Mouse (Mus musculus): Measurements from ENCODE around the gene Pigu. TPM values are rescaled to one million over a fixed set of nuclear protein-coding genes. Genes with fewer than 3 reads are reported as not detected.

Gene Pigu
- polyA plus RNA-seq, 1 experiment = 45.7 TPM

DNA sequence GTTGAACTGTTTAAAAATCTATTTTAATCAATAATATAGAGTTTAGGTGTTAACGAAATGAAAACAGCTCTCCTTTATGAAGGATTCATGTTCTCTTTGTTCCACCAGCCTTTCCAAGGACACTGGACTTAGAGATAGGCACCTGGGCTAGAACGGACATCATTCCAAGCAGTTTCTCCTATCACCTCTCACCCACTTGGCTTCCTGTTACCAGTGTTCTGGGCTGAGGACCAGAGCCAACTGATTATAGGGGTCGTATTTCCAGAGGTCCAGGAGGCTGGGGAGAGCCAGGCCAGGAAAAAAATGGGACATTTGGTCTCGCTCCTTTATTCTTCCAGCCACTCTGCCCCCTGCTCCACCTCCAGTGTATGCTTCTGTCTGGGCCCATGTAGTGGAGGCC, 15.2 kb upstream of the Pigu start:
- H3K4me1 ChIP-seq (replicated peaks; ENCODE audit: control insufficient read depth, insufficient read depth, low read length) = no peaks in the 10 kb centered on the region
- H3K27ac ChIP-seq (ENCODE audit: control insufficient read depth, insufficient read depth, low read length) = no peak overlapping the region
- H3K36me3 ChIP-seq (ENCODE audit: control insufficient read depth, insufficient read depth, low read length) = no peaks in the 10 kb centered on the region
- no peaks in the 10 kb centered on the region for H3K27me3 ChIP-seq (ENCODE audit: control insufficient read depth, insufficient read depth, low read length)
- DNase-seq = no peak
- 89% methylated on average over 4 of the region's 4 CpGs for WGBS
- TF ChIP-seq POLR2A (IDR thresholded peaks at IDR 0.05; ENCODE audit: control insufficient read depth, extremely low read depth, insufficient read depth, low read length, poor library complexity) = no peak
- no peak for TF ChIP-seq CTCF (IDR thresholded peaks at IDR 0.05; ENCODE audit: borderline replicate concordance, control insufficient read depth, extremely low read depth, insufficient read depth, low read length, poor library complexity)
- H3K4me3 ChIP-seq (ENCODE audit: control insufficient read depth, insufficient read depth, low read length) = no peak overlapping the region

DNA sequence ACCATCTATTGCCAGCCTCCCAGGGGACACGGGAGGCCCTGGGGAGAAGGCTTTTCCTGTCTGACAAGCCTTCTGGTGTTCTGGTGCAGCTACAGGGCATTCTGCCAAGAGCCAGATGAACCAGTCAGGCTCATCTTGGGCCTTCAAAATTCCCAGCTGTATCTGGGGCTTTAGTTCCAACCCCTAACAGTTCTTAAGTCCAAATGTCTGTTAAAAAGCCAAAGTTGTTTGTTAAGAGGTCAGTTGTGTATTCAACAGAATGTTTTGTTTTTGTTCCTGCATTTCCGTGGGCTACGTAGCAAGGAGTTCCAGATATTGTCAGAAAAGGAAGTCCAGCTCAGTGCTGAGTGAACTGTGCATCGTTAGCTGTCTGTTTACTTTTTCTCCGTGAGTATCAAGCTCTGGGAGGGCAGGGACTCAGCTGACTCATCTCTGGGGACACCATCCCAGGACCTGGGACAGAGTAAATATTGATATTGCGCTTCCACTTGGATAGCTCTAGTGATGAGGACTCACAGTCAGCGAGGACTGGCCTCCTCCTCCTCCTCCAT, 12.2 kb upstream of the Pigu start:
- TF ChIP-seq CTCF (IDR thresholded peaks at IDR 0.05; ENCODE audit: borderline replicate concordance, control insufficient read depth, extremely low read depth, insufficient read depth, low read length, poor library complexity) = no peak
- no peak for TF ChIP-seq POLR2A (IDR thresholded peaks at IDR 0.05; ENCODE audit: control insufficient read depth, extremely low read depth, insufficient read depth, low read length, poor library complexity)
- no peak for DNase-seq
- Histone ChIP-seq H3K36me3 (ENCODE audit: control insufficient read depth, insufficient read depth, low read length) (no peaks in the 10 kb centered on the region), H3K27me3 (ENCODE audit: control insufficient read depth, insufficient read depth, low read length) (no peaks in the 10 kb centered on the region), H3K4me3 (ENCODE audit: control insufficient read depth, insufficient read depth, low read length) (no peak overlapping the region), H3K4me1 (replicated peaks; ENCODE audit: control insufficient read depth, insufficient read depth, low read length) (no peaks in the 10 kb centered on the region), H3K27ac (ENCODE audit: control insufficient read depth, insufficient read depth, low read length) (0 out of 2 replicates have a peak overlapping the region, but pooled peaks have one; percentile 43)
- 64% methylated on average over 7 of the region's 7 CpGs for WGBS

DNA sequence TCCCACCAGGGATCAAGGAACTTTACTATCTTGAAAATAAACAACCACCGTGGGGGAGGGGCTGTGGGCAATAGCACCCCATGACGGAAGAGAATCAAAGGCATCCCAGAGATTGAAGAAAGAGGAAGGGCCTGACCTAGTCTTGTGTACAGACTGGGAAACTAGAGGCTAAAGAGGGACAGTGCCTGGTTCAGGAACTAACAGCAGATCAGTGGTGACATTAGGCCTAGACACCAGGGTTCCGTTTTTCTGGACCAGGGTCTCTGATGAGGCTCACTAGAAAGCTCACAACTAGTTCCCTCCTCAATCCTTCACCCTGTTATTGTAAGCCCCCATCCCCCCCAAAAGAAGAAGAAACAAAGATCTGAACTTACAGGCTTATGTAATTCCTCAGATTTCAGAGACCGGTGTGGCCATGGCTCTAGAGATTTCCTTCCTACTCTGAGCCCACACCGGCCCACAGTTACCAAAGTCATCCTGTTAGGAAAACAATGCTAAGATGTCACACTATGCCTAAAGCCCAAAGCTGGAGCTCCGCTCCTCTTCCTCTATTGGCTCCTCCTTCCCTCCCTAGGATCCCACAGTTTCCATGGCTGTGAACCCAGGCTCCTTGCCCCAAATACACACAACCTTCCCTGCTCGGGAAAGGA, 10.5 kb upstream of the Pigu start:
- H3K36me3 ChIP-seq (ENCODE audit: control insufficient read depth, insufficient read depth, low read length) = no peaks in the 10 kb centered on the region
- 75% methylated on average over 7 of the region's 7 CpGs for WGBS
- H3K27ac ChIP-seq (ENCODE audit: control insufficient read depth, insufficient read depth, low read length) = no peak overlapping the region
- no peak for DNase-seq
- no peaks in the 10 kb centered on the region for H3K4me1 ChIP-seq (replicated peaks; ENCODE audit: control insufficient read depth, insufficient read depth, low read length)
- H3K4me3 ChIP-seq (ENCODE audit: control insufficient read depth, insufficient read depth, low read length) = no peak overlapping the region
- TF ChIP-seq CTCF (IDR thresholded peaks at IDR 0.05; ENCODE audit: borderline replicate concordance, control insufficient read depth, extremely low read depth, insufficient read depth, low read length, poor library complexity) = no peak
- TF ChIP-seq POLR2A (IDR thresholded peaks at IDR 0.05; ENCODE audit: control insufficient read depth, extremely low read depth, insufficient read depth, low read length, poor library complexity) = no peak
- no peaks in the 10 kb centered on the region for H3K27me3 ChIP-seq (ENCODE audit: control insufficient read depth, insufficient read depth, low read length)

DNA sequence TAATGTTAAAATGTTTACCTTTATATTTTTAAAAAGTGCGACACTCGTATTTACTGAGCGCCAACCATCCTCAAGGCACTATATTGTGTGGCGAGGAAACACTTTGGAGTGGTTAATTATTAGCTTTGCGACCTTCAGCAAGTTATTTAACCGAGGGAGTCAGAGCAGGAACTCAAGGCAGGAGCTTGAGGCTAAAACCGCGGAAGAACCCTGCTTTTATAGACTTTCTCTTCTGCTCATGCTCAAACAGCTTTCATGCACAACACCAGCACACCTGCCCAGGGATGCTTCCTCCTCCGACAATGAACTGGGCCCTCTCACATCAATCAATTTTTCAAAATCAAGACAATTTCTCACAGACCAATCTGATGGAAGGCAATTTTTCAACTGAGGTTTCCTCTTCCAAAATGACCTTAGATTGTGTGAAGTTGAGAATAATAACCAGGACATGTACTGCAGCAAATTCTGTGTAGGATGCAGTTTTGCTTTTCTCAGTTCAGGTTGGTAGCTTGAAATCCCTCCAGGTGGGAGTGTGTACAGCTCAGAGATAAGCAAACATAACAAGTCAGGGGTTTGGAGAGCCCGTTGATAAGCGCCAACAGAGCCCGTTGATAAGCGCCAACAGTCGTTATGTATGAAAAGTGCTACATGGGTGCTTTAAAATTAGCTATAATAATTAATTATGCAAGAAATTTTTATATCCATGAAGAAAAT, 613 bp upstream of the Pigu start:
- WGBS = 37% methylated on average over 14 of the region's 14 CpGs
- H3K27ac ChIP-seq (ENCODE audit: control insufficient read depth, insufficient read depth, low read length) = no peak overlapping the region
- H3K4me3 ChIP-seq (ENCODE audit: control insufficient read depth, insufficient read depth, low read length) = peak overlapping the region; percentile 32; the same call in 1 of the 2 replicates
- peak; percentile 14 for DNase-seq
- H3K36me3 ChIP-seq (ENCODE audit: control insufficient read depth, insufficient read depth, low read length) = no peaks in the 10 kb centered on the region
- H3K27me3 ChIP-seq (ENCODE audit: control insufficient read depth, insufficient read depth, low read length) = no peaks in the 10 kb centered on the region
- peaks cover 5% of the 10 kb centered on the region for H3K4me1 ChIP-seq (replicated peaks; ENCODE audit: control insufficient read depth, insufficient read depth, low read length)
- TF ChIP-seq CTCF (IDR thresholded peaks at IDR 0.05; ENCODE audit: borderline replicate concordance, control insufficient read depth, extremely low read depth, insufficient read depth, low read length, poor library complexity) (no peak), POLR2A (IDR thresholded peaks at IDR 0.05; ENCODE audit: control insufficient read depth, extremely low read depth, insufficient read depth, low read length, poor library complexity) (no peak)

DNA sequence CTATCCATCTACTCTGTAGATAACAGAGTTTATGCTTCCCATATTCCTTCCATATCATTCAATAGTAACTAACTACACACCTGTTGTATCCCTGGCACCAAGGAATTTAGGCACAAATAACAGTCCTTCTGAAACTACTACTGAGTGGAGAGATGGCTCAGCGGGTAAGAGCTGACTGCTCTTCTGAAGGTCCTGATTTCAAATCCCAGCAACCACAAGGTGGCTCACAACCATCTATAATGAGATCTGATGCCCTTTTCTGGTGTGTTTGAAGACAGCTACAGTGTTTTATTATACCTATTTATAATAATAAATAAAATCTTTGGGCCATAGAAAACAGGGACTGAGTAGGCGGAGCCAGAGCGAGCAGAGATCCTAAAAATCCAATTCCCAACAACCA, 2.8 kb downstream of the Pigu start:
- Histone ChIP-seq H3K4me1 (replicated peaks; ENCODE audit: control insufficient read depth, insufficient read depth, low read length) (peaks cover 5% of the 10 kb centered on the region), H3K36me3 (ENCODE audit: control insufficient read depth, insufficient read depth, low read length) (no peaks in the 10 kb centered on the region), H3K4me3 (ENCODE audit: control insufficient read depth, insufficient read depth, low read length) (no peak overlapping the region), H3K27ac (ENCODE audit: control insufficient read depth, insufficient read depth, low read length) (no peak overlapping the region), H3K27me3 (ENCODE audit: control insufficient read depth, insufficient read depth, low read length) (no peaks in the 10 kb centered on the region)
- WGBS = 96% methylated on average over 3 of the region's 3 CpGs
- TF ChIP-seq POLR2A (IDR thresholded peaks at IDR 0.05; ENCODE audit: control insufficient read depth, extremely low read depth, insufficient read depth, low read length, poor library complexity) = no peak
- TF ChIP-seq CTCF (IDR thresholded peaks at IDR 0.05; ENCODE audit: borderline replicate concordance, control insufficient read depth, extremely low read depth, insufficient read depth, low read length, poor library complexity) = no peak
- DNase-seq = no peak

DNA sequence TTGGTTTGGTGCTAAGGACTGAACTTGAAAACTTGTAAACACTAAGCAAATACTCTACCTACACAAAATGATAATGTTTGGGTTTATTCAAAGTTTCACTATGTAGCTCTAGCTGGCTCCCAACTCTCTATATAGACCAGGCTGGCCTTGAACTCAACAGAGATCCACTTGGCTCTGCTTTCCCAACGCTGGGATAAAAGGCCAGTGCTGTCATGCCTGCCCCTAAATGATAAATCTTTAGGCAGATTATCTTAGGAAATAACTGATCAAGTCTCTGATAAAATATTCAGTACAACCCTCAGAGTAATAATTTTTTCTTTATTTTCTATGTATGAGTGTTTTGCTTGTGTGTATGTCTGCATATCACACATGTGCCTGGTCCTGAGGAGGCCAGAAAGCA, 10.6 kb downstream of the Pigu start:
- no peaks in the 10 kb centered on the region for H3K4me1 ChIP-seq (replicated peaks; ENCODE audit: control insufficient read depth, insufficient read depth, low read length)
- 88% methylated on average over 1 of the region's 1 CpGs for WGBS
- H3K4me3 ChIP-seq (ENCODE audit: control insufficient read depth, insufficient read depth, low read length) = no peak overlapping the region
- H3K27ac ChIP-seq (ENCODE audit: control insufficient read depth, insufficient read depth, low read length) = no peak overlapping the region
- no peak for DNase-seq
- no peaks in the 10 kb centered on the region for H3K27me3 ChIP-seq (ENCODE audit: control insufficient read depth, insufficient read depth, low read length)
- TF ChIP-seq POLR2A (IDR thresholded peaks at IDR 0.05; ENCODE audit: control insufficient read depth, extremely low read depth, insufficient read depth, low read length, poor library complexity) = no peak
- TF ChIP-seq CTCF (IDR thresholded peaks at IDR 0.05; ENCODE audit: borderline replicate concordance, control insufficient read depth, extremely low read depth, insufficient read depth, low read length, poor library complexity) = no peak
- H3K36me3 ChIP-seq (ENCODE audit: control insufficient read depth, insufficient read depth, low read length) = peaks cover 4% of the 10 kb centered on the region; the same call in 1 of the 2 replicates
